Mouse (Mus musculus): Measurements from ENCODE around the gene Desi1. TPM values are rescaled to one million over a fixed set of nuclear protein-coding genes. Genes with fewer than 3 reads are reported as not detected.

Desi1 gene
- total RNA-seq (2021) = 100 to 1,000 TPM in 1 of 2 experiments, 10 to 100 TPM in 1; 56.0 to 149 TPM
- 100.0 and 101 TPM in 2 replicates for polyA plus RNA-seq (2012; rRNA removed)
- long read RNA-seq, transcript Desi1-206 (6 exons, 2,934 nt) = major isoform, 36 of 74 reads
- long read RNA-seq, partial matches to known transcripts = 0 of 74 reads
- long read RNA-seq, other reads (novel, unspliced or antisense) = 36 of 74 reads

DNA sequence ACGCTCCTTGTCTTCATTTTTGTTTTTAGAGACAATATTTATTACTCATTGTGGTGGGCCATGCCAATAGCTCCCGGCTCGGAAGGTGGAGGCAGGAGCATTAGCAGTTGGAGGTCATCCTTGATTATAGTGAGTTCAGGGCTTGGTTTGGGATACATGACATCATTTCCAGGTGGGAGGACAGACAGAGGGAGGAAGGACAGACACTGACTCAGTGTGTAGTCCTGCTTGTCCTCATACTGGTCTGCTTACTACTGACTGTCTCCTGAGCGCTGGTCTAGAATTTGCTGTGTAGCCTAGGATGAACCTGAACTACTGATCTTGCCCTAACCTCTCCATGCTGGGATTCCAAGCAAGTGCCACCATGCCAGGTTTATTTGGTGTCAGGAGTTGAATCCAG, at the start of gene Desi1:
Desi1 (minus strand) TSS at position 101 of the 400 bp plus-strand sequence.
- DNase-seq = no peak

DNA sequence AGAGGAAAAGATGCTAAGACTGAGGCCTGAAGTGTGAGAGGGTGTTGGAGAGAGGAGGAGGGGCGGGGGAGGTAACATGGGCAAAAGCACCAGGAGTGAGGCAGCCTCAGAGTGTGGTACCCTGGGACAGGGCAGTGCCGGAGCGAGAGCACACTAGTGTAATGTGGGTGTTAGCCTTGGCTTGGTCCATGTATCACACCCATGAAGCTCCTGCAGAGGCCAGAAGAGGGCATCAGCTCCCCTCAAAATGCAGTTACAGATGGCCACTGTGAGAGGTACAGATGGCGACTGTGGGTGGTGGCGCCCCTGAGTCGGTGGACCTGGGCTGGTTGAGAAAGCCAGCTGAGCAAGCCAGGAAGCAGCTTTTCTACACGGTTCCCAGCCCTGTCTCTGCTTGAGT, 47.5 kb upstream of the Desi1 start:
- peak; percentile 30 for DNase-seq

DNA sequence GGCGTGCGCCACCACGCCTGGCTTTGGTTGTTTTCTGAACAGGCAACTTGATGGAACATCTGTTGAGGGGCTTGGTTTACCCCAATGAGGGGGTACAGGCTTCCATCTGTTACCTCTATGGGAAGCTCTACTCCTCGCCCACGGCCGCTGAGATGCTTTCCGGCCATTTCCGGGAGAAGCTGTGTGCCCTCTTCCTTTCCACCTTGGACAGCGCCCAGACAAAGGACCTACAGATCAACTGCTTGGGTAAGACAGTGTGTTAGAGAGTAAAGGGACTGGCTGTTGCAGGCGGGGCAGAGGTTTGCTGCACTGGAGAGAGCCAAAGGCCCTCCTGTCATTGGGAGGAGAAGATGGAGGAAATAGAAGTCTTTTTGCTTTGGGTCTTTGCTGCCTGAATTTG, 46.2 kb upstream of the Desi1 start:
- DNase-seq = no peak

DNA sequence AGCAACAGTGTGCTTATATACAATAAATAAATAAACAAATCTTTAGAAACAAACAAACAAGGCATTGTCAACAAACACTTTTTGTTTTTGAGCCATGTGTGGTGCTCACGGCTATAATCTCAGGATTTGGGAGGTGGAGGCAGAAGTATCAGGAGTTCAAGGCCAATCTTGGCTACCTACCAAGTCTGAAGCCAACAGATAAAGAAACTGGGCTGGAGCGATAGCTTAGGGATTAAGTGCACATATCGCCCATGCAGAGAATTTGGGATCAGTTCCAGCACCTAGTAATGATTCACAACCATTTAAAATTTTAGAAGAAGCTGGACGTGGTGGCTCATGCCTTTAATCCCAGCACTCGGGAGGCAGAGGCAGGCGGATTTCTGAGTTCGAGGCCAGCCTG, 39.8 kb upstream of the Desi1 start:
- DNase-seq = no peak

DNA sequence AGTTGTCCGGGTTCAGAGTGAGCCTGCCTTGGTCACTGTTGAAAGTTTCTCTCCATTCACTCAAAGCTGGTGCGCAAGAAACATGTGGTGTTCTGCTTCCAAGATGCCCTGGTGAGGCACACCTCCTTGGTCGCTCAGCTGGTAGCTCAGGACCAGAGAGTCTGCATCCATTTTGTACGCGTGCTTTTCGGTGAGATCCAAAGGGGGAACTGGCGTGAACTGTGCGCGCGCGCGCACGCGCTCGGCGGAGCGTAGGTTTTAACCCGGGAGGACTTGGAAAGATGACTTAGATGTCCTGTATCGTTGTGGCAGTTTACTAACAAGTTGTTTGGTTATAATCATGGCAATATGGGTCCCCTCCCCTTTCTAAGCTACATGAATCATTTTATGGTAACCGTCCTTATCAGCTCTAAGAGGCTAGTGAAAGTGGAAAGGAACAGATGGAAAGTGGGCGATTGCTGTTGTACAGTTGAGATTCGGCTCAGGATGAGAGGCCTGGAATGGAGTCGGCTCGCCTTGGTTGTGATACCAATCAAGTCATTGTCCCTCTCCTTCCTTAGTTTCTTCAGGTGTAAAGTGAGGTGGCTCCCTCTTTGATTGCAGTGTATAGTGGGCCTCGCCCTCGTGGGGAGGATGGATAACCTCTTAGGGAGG, 38.3 kb upstream of the Desi1 start:
- no peak for DNase-seq

DNA sequence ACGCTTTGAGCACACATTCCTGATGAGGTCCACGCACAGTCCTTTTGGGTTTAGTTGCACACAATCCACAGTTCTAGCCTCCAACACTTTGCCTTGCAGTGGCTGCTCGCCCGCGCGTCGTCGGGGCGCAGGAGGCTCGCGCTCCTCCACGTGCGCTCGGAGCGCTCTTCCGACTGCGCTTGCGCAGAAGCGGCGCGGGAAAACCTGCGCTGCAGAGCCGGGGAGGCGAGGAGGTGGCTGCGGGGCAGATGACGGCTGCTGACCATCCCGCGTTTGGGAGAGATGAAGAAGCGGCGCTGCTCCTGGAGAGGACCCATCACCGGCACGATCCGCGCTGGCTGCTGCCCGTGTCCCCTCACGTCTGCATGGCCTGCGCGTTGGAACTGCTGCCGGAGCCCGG, 36.2 kb upstream of the Desi1 start, which contains the start of gene Mei1:
Mei1 (plus strand) TSS at position 99 of the 400 bp plus-strand sequence.
- no peak for DNase-seq

DNA sequence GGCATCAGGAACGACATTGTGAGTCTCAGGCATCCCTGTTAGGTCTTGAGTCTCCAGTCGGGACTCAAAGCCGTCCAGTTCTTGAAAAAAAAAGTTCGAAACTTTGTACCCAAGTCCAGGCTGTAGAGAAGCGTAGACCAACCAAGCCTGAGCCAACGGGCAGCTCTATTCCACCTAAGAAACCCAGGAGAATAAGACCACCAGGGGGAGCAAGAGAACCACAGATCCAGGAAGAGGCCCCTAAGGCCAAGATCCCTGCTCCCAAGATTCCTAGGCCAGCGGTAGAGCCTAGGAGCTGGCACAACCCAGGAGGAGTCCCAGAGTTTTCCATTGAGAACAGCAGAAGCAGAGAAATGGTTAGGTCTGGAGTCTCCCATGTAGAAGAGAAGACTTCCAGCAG, 31.8 kb upstream of the Desi1 start:
- peak; percentile 77 for DNase-seq

DNA sequence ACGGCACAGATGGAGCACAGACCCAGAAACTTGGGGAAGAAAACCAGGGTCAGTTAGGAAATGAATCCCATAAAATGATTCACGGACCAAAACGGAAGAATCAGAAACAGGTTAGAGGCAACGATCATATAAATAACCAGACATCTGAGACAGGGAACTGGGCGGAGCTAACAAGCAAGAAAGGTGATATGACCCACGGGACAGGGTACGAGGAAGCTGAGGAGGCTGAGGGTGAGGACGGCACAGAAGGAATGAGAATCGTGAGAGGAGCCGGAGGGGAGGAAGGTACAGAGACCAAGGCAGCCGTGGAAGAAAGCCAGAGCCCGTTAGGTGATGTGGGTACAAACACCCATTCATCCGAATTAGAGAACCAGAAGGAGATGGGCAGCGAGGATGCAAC, 30.2 kb upstream of the Desi1 start:
- no peak for DNase-seq

DNA sequence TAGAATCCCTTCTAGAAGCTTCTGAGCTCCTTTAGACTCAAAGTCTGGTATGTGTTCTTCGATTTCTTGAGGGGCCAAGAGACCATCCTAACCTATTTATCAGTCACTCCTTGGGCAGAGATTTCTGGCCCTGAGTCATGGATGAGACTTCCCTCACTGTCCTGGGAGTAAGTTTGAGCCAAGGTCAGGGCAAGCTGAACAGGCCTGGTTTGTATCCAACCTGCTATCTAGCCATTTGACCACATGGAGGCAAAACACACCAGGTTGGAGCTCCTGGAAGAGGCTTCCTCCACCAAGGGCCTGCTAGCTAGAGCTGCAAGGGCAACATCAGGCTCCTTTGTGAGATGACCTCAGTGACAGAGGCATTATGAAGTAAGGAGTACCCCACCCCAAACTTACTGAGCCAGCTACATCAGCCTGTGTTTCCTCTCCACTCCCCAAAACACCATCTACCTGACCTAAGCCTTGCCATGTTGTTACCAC, 25.1 kb upstream of the Desi1 start, which contains the start of gene 4930407I10Rik:
4930407I10Rik (plus strand) TSS at position 433 of the 483 bp plus-strand sequence.
- DNase-seq = peak; percentile 33

DNA sequence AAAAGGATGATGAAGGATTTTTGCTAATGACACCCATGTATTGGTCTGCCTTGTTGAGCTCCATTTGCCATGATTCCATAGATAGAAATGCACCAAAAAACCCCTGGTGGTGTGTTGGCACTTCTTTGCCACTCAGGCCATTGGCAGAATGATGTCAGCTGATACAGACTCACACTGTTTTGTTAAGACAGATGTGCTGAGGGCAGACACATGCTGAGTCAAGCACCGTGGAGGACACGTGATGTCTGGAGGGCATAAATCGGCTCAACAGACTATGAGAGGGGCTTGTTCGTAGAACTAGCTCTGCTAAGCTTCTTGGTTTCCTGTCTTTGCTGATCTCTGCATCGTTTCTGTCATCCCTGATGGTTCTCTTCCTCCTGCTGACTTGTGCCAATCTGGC, 18.9 kb upstream of the Desi1 start:
- DNase-seq = no peak

DNA sequence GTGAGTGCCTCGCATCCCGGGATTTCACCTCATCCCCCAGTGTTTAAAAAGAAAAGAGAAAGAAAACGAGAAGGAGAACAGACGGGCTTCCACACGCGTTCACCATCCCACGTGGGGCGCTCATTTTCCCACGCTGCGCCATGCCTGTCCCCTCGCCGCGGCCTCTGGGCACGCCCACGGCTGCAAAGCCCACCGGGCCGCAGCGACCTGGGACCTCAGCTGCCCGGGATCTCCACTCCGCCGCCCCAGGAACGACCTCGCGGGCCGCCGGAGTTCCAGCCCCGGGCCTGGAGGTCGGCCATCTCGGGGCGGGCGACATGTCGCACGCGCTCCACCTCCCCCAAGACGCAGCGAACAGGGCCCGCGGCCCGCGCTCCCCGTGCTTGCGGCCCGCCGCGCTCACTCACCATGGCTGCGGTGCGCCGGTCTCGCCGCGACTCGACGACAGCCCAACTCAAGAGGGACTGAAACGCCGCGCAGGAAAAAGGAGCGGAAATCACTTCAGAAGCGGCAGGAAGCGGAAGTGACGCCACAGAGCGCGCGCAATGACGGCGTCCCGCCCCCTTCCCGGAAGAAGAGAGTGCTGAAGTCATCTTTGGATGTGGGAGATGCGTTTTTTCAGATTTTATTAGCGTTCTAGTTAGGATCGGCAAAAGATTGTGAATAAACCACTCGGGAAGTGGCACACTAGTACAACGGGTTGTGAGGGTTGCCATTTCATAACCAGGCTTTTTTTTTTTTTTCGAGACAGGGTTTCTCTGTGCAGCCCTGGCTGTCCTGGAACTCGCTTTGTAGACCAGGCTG, 13.6 kb upstream of the Desi1 start, which contains the start of gene Snu13:
Snu13 (minus strand) TSS at position 519 of the 804 bp plus-strand sequence.
- peak; percentile 93 for DNase-seq

DNA sequence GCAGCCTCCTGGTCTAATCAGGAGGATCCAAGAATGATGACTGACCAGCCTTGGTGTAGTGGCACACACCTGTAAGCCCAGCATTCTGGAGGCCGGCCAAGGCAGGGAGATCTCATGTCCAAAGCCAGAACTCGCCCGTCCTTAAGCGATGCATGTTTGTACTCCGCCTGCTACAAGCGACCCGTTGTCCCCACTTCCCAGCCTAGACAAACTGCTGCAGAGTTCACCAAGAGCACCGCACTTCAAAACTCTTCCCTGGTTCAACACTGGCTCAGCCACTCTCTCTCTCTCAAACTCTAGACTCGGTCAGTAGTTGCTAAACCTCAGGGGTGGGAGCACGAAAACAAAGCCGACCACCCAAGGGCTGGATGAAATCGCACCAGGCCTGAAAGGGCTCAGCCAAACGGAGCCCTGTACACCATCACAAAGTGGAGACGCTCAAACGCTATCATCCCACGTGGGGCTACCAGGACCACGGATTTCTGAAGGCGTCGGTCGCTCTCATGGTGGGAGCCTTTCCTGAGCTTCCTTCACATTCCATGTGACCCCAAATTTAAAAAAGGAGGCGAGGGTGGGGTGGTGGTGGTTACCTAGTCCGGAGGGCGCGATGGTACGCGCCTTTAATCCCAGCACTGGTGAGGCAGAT, 12.7 kb upstream of the Desi1 start:
- DNase-seq = no peak

DNA sequence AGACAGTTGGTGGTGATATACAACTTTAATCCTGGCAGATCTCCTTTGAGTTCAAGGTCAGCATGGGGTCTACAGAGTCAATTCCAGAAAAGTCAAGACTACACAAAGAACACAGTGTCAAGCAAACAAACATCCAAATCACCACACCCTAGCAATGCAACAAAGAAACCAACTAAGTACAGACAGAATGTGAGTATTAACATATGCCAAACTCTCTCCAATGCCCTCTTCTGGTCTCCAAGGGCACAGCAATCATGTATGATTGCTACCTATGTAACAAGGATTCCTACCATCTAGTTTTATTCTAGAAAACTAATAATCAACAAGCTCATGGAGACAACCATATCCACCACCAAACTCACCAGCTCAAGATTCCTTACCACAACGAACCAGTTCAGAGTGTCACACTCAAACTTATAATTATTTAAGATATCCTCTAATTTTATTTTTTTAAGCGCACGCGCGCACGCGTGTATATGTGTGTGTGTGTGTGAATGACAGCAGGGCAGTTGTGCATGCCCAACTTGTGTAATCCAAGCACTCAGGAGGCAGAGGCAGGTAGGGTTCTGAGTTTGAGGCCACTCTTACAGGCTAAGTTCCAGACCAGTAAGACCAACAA, 10.6 kb upstream of the Desi1 start:
- DNase-seq = no peak

DNA sequence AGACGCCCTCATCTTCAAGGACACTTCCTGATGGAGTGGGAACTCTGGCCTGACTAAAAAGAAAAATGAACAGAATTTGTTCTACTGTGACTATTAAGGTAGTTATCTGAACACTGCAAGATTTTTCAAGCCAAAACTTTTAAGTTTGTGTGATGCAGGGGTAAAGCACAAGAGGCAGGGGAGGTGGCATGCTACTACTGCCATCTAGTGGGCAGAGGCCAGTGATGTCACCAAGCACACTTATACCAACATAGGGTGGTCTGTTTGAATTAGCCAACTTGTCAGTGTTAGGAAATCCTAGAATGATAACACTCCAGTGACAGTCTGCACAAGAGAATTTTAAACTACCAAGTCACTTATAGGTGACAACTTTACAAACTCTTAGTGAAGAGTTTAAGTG, 7.0 kb upstream of the Desi1 start:
- peak; percentile 41 for DNase-seq

DNA sequence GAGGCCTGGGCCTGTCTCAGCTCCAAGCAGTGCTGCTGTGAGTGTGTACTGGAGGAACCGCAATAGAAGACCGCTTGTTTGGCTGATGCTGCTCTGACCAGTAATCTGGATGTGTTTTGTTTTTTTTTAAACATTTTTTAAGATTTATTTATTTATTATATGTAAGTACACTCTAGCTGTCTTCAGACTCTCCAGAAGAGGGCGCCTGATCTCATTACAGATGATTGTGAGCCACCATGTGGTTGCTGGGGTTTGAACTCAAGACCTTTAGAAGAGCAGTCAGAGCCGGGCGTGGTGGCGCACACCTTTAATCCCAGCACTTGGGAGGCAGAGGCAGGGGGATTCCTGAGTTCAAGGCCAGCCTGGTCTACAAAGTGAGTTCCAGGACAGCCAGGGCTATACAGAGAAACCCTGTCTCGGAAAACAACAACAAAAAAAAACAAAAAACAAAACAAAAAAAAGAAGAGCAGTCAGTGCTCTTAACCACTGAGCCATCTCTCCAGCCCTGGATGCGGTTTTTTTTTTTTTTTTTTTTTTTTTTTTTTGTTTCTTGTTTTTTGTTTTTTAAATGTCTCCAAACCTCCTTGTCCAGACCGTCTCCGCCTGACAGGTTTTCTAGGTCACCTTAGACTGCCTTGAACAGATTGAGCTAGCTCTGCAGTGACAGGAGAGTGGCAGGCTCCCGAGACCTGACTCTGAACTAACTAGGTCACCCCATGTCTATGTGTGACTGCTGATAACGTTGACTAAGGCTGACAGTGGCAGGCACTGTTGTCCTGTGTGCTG, 2.4 kb upstream of the Desi1 start:
- DNase-seq = no peak

DNA sequence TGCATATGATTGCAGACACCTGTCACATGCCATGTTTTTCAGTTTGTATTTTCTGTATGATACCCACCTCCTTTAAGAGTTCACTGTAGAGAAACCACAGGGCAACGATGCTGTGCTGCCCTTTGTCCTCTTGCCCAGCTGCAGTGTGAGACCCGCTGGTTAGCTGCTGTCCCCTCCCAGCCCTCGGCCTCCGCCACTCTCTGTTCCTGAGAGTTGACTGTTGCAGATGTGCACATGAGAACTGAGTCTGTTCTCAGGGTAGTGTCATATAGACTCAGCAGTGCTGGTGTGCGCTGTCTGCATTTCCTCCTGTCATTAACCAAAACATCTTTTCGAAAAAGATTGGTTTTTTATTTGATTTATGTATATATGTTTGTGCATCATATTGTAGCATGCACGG, 1.3 kb downstream of the Desi1 start:
- DNase-seq = no peak

DNA sequence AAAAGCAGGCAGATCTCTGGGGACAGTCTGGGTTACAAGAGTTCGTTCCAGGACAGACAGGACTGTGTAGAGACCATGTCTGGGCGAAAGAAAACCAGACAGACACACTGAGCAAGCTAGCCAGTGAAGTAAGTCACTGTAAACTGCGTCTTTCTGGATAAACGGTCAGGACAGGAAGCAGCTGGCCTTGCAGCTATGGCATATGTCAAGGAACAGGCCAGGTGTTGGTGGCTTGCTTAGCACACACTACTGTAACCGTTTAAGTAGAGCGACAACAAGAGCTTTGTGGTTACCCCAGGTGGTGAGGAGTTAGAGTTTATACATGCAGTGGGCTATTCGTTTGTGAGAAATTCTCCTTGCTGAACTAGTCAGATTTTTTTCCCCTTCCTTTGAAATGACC, 5.9 kb downstream of the Desi1 start:
- DNase-seq = no peak

DNA sequence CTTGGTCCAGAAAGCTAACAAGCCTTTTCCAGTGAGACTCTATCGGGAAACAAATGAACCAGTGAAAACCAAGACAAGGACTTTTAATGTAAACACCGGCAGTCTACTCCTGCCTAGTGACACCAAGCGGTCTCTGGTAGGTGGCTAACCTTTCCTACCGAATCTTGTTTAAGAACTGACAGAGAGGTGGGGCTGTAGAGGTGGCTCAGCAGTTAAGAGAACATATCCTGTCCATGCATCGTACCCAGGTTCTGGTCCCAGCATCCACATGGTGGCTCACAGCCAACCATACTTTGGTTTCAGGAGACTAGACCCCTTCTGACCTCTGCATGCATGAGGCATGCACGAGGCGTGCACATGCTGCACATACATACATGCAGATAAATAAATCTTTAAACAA, 6.4 kb downstream of the Desi1 start:
- DNase-seq = no peak

DNA sequence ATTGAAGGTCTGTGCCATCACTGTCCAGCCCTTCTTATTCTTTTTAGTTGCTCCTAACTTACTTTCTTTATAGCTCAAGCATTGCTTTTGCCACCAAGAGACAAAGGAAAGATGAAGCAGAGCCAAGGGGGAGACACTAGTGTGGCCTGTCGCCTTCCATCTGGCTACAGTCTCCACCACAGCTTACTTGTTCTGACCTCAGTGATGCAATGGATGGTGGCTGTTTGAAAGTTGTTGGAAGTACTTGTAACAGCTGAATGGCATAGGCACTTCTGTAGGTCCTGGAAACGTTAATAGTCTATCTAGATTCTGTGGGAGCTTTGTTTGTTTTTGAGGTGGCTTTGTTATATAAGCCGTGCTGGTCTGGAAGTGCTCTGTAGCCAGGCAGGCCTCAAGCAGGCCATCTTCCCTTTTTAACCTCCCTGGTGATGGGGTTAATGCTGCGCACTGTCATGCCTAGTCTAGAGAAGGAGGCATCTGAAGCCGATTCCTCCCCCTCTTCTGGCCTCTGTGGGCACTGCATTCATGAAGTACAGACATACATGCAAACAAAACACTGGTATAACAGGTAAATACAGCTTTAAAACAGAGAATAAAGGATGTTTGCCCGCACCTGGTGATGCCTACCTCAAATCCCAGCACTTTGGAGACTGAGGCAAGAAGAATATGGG, 9.6 kb downstream of the Desi1 start:
- DNase-seq = no peak

DNA sequence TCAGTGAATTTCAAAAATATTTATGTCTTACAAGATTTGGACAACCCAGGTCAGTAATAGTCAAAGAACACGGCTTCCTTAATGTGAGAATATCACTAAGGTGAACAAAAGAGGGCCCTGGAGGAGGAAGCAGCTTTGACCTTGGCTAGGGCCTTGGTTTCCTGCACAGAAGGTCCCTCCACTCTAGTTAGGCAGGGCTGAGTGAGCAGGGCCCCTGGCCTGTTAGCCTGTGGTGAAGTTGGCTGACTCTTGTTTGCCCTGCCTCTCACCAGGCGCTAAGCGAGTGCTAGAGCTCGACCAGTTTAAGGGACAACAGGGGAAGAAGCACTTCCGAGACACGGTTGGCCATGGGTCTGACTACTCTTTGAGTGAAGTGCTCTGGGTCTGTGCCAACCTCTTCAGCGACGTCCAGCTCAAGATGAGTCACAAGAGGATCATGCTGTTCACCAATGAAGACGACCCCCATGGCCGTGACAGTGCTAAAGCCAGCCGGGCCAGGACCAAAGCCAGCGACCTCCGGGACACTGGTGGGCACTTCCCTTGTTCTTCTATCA, 11.1 kb downstream of the Desi1 start:
- DNase-seq = peak; percentile 84

All from adrenal gland, adult 2 months (tissue).